Mouse (Mus musculus): ENCODE results near the gene Itprid1. TPM values are rescaled to one million over a fixed set of nuclear protein-coding genes. Genes with fewer than 3 reads are reported as not detected.
A peak's percentile ranks its signal among the peaks of the same experiment; 100 is the strongest.

Gene Itprid1
- polyA plus RNA-seq, 1 experiment from 2014 or later = not detected

DNA sequence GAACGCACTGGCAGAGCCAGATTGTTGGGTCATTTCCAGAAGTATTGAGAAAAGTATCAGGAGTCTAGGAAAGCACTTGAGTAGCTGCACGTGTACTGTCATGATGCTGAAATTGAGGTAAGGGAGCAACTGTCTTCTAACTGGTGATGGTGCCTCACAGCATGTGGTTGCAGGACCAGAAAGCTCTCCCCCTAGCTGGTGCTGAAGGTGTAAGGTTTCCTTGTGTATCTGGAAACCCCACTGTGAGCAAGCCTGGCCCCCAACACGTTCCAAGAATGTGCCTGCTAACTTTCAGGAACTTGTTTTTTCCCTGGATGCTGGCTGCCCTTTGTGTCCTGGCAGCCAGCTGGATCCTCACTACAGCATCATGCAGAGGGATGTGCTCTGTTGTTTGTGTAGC is 44.2 kb downstream of the Itprid1 start:
- DNase-seq (ENCODE audit: low spot score) = no peak

GRCm38 (mm10) chr6:55887598-55887997 is 50.9 kb downstream of the Itprid1 start:
- no peak for DNase-seq (ENCODE audit: low spot score)

- no peak for DNase-seq (ENCODE audit: low spot score)
Measured at GRCm38 (mm10) chr6:55901568-55902328, 65.1 kb downstream of the Itprid1 start.

DNA sequence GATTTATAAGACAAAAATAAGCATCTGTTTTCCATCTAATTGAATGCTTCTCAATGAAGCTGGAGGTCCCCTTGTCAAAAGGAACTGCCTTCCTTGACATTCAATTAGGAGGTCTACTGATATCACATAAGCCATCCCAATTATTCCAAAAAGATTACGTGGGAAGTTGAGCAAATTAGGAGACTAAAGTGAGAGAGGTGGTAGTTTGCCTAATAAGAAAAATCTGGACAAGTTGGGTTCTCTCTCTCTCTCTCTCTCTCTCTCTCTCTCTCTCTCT is 65.6 kb downstream of the Itprid1 start:
- DNase-seq (ENCODE audit: low spot score) = no peak

DNA sequence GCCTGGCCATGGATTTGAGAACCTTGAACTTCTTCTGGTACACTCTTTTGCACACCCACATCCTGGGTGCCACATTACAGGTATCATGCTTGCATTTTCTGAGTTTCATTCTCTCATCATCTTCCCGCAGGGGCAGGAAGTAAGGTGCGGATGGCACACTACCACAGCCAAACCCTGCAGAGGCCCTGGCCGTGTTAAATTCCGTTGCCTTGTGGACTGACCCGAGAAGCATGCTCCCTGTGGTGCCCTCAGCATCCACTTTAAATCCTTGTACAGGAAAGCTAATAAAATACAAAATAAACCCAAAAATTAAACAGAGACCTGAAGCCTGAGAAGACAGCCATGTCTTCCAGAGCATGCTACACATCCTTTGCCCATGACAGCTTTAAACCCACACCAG is 82.5 kb downstream of the Itprid1 start:
- no peak for DNase-seq (ENCODE audit: low spot score)

DNA sequence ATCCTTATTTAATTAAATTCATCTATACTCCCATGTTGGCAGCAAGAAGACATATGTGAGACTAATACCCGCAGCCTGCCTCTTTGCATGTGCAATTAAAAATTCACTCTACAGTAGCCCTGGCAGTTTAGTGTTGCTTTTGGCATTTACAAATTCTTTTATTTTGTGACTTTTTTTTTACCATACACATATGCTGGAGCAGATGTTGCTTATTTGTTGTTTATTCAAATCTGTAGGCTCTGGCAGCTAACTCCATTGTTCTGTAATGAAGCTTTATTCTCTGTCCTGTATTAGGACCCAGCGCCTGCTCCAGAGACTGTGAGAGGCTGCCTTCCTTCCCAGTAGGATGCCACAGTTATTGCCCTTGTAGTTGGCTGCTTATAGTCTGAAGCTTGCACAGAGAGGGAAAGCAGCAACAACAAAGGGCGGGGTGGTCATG is 83.6 kb downstream of the Itprid1 start:
- DNase-seq (ENCODE audit: low spot score) = no peak

DNA sequence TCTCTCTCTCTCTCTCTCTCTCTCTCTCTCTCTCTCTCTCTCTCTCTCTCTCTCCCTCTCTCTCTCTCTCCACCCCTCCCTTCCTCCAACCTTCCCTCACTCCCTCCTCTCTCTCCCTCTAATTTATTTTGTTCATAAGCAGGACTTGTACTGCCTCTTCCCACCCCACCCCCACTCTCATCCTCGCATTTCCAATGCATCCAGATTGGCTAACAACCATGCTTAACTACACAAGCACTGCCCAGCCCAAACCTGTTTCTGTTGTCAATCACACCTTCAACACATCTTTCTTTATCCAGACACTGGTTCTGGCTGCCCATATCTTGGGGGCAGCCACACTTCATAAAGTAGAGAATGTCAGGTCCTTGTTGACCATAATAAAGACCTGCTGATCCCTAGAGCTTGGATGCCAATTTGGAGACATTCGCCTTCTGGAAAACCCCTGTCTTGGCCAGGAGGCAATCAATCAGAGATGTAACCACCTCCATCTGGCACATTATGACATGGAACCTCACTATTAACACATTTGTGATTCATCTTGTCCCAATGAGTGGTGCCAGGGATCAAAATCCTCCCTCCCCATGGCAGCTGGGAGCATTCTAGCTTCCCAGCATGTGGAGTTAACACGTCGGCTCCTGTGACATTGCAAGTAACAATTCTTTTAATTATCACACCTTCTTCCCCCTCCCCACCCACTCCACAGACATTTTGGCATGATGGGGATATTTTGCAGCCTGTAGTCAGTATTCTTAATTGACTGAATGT is 84.4 kb downstream of the Itprid1 start:
- no peak for DNase-seq (ENCODE audit: low spot score)

- no peak for DNase-seq (ENCODE audit: low spot score)
Measured at GRCm38 (mm10) chr6:55944709-55945108, 108.0 kb downstream of the Itprid1 start.

GRCm38 (mm10) chr6:55950345-55951110 is 113.8 kb downstream of the Itprid1 start:
- peak; percentile 42 for DNase-seq (ENCODE audit: low spot score)

DNA sequence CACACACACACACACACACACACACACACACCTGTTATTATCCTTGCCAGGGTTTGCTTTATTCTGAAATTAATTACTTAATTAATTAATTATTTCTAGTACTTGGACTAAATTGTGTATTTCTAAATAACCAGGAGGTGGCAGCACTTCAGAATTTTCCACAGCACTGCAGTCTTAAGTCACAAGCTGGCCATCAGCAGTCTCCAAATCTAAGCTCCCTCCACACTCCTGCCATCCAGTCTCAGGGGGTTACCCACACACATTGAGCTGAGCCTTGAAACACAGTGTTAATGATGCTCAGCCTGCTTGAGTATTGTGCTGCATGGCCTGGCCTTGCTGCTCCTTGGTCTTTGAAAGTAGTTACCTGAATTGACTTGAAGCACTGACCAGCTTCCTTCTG is 136.3 kb downstream of the Itprid1 start:
- DNase-seq (ENCODE audit: low spot score) = no peak

GRCm38 (mm10) chr6:55979766-55980165 is 143.1 kb downstream of the Itprid1 start:
- no peak for DNase-seq (ENCODE audit: low spot score)

DNA sequence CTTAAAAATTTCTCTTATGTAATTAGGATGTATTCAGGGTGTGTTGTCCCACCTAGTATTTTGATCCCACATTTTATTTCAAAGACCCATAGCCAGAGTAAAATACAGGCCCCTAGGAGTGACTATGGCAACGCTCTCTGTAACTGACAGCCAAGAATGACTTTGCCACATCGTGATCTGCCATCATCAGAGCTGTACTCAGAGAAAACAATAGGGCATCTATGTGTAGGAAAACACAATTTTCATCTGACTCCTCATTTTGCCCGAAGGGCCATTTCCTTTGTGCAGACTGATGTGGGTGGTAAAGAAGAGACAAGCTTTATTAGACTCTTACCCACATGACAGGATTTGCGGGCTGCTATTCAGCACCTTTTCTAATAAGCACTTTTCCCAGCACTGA is 172.0 kb downstream of the Itprid1 start:
- DNase-seq (ENCODE audit: low spot score) = no peak

GRCm38 (mm10) chr6:56012384-56012783 is 175.7 kb downstream of the Itprid1 start:
- no peak for DNase-seq (ENCODE audit: low spot score)

- DNase-seq (ENCODE audit: low spot score) = no peak
Measured at GRCm38 (mm10) chr6:56017291-56017994, 180.7 kb downstream of the Itprid1 start, which contains the start of gene Ppp1r17. Gene Ppp1r17 (plus strand): TSS chr6:56017497.

- no peak for DNase-seq (ENCODE audit: low spot score)
Measured at GRCm38 (mm10) chr6:56019632-56020031, 182.9 kb downstream of the Itprid1 start.

- no peak for DNase-seq (ENCODE audit: low spot score)
Measured at GRCm38 (mm10) chr6:56025533-56025932, 188.8 kb downstream of the Itprid1 start.

- no peak for DNase-seq (ENCODE audit: low spot score)
Measured at GRCm38 (mm10) chr6:56027318-56027717, 190.6 kb downstream of the Itprid1 start.

DNA sequence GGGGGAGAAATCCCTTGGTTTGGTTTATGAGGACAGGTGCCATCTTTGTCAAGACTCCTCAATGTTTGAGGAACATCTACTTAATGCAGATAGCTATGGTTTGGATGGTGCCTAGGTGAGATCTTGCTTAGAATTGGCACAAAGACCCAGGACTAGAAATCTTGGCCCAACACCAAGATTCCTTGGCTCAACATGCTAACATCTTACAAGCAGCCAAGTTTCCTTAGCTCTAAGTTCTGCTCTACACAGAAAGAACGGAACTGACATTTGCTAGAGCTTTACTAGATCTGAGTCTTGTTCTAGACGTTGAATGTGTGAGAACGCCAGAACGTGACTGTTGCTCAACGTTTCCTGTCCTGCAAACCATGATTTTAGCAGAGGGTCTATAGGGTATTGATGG is 191.3 kb downstream of the Itprid1 start:
- no peak for DNase-seq (ENCODE audit: low spot score)
